Mouse (Mus musculus): Measurements from ENCODE around the gene Draxin.
"Not testable (repeated sequence)": the region's sequence is repeated elsewhere in the genome, so short reads cannot be mapped to it uniquely, and the experiment has no call there.

Draxin gene

DNA sequence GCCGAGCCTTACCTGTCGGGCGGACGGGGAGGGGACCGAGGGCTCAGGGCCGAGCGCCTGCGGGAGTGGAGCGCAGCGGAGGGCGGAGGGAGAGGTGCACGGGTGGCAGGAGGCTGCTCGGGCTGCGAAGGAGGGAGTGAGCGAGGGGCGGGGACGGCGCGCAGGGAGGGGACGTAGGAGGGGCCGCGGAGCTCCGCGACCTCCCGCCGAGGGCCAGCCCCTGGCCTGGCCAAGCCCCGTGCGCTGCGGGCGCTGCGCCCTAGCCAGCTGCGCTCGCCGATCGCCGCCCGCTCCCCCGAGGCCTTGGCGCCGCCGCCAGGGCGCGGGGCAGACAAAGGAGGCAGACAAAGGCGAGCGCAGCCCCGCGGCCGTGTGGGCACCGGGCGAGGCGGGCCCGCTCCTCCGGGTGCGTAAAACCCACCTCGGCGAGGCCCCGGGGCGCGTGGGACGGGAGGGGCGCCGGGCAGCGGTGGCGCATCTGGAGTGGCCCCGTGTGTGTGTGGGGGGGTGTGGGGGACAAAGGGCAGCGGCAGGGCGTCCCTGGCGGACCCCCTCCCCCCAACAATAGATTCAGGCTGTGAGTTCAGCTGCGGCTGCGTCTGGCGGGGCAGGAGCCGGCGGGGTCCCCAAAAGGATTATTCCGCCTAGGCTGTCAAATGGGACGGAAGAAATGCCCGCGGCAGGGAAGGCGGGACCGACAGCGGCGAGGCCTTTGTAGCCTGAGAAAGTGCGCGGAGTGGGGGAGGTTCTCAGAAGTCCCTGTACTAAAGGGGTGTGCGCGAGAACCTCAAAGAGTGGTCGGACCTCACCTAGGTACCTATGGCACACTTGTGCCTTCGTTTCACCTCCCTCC is at the start of gene Draxin:
Draxin (minus strand) TSS at position 138 of the 853 bp plus-strand sequence.
- no peak for DNase-seq (ENCODE audit: low read depth)

DNA sequence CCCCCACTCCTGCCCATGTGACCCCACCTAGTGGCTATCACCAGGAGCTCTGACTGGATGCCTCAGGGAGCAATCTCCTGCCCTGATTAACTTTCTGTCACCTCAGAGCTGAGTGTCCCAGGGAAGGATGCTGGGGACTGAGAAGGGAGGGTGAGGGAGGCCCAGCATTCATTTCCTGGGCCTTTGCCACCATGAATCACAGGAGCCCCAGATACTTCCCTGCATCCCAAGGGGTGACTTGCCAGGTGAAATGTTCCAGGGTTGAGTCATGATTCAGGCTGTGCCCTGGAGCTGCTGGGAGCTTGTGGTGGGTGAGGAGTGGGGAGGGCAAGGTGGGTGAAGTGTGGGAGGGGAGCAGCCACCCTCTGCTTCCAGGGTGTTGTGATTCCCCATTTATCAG is 47.2 kb upstream of the Draxin start:
- no peak for DNase-seq (ENCODE audit: low read depth)

DNA sequence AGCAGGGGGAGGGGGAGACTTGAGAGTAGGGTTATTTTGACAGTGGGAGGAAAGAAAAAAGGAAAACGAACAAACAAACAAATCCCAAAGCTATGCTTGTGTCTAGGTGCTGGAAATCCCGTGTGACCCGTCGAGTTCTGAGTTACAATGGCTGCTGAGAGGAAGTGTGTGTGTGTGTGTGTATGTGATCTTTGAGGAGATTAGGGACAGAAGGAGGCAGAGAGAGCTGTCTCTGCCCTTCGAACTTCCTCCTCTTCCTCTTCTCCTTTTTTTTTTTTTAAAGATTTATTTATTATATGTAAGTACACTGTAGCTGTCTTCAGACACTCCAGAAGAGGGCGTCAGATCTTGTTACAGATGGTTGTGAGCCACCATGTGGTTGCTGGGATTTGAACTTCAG is 46.1 kb upstream of the Draxin start:
- not testable (repeated sequence) for DNase-seq (ENCODE audit: low read depth)

DNA sequence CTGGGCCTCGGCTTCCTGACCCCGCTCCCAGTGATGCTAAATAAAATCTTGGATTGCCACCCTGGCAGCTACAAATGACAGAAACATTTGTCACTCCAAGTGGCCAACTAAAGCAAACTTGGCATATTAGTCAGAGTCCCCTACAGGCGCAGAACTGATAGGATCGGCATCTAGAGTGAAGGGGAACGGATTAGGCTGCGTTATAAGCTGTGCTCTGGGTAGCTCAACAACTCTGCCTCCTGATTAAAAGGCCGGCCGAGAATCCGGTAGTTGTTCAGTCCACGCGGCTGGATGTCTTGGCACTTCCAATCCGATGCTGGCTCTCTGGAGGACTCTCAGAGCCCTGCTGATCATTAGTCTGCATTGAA is 44.0 kb upstream of the Draxin start:
- no peak for DNase-seq (ENCODE audit: low read depth)

DNA sequence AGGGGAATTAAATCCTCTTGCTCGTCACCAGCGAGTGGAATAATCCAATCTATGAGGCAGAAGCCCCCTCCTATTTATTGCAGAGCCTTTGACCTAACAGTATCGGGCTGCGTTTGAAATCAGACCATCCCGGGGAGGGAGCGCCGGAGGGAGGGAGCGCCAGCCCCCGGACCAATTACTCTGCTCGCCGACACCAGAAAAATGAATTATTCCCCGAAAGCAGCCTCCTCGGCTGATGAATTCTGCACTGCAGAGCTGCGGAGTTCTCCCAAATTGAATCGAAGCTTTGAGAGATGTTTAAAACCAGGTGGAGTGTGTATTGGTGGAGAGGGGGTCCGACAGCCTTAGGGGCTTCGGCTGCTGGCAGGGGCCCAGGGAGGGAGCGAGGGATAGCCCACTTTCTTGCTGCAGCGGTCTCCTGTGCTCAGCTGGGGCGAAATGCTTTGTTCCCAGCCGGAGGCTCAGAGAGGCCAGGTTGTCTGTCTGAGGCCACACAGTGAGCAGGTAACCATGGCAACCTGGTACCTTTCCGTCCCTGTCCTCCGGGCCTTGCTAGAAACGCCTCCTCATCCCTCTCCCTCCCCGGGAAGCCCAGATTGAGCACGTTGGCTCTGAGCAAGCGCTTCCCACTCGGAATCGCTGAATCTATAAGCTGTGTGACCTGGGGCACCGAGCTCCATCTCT is 43.5 kb upstream of the Draxin start:
- DNase-seq (ENCODE audit: low read depth), result no peak

DNA sequence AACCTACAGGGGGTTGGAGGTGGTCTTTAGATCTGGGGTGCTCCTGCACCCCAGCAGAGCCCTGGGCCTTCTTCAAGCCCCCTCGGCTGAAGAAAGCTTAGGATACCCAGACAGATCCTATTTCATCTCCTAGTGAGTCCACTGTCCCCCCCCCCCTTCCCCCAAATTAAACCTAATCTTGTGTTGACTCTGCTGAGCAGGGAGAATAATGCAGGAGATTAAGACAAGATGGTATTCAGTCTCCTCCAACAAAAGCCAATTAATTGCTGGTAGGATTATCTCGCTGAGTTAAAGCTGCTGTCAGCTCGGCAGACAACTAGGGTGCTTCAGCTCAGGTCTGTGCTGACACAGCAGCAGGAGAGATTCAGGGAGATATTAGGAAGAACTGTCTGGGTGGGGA is 40.8 kb upstream of the Draxin start:
- DNase-seq (ENCODE audit: low read depth), result no peak

DNA sequence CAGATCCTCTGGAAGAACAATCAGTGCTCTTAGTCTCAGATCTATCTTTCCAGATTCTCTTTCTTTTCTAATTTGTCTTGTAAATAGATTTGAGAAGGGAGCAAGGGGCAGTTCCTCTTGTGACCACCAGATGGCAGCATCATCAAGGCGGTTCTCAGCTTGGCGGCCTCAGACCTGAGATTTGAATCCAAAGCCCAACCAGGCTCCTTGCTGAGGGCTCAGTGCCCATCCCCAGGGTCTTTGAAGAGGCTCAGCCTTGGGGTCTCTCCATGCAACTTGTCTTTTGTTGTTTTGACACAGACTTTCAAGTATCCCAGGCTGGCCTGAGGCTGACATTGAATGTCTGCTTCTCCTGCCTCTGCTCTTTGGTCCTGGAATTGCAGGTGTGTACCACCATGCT is 40.3 kb upstream of the Draxin start:
- no peak for DNase-seq (ENCODE audit: low read depth)

DNA sequence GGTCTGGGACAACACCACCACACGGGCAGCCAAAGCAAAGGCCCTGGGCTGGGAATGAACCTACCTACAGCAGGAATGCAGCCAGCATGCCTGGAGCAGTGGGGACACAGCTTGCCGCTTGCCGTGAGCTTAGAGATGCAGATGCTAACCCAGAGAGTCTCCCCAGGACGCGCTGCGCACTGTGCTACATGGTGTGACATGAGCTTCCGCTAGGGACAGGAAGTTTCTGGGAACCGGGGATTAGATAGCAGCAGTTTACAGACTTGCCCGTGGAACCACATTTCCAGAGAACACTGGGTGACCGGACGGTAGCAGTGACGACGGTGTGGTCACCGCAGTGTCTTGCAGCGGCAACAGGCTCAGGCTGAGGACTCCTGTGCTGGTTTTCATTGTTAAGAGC is 39.1 kb upstream of the Draxin start:
- DNase-seq (ENCODE audit: low read depth), result no peak

DNA sequence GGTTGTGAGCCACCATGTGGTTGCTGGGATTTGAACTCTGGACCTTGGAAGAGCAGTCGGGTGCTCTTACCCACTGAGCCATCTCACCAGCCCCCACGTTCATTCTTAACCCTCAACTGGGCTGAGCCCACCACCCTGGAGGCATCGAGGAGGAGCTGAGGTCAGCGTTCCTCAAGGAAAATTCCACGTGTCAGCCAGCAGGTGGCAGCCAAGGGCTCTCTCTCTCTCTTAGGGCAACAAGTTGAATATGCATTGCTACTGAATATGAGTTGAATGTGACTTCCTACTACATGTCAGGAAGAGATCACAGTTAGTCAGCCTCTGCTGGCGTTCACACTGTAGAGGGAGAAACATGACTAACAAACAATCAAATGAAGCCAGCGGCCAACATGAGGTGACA is 37.8 kb upstream of the Draxin start:
- no peak for DNase-seq (ENCODE audit: low read depth)

DNA sequence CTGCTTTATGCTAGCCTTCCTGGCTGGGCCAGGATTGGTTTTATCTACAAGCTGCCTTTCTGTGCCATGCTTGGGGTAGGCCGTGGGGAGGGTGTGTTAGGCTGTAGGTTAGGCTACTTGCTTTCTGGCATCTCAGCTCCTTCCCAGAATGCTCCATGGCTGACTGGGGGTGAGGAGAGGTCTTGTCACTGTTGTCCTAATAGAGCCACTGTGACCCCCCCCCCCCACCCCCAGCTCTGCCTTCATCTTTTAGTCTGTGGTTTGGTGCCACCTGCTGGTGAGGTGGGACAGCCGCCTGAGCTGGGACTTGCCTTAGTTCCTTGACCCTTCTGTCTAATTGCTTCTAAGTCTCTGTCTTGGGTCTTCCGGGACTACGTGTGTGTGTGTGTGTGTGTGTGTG is 36.5 kb upstream of the Draxin start:
- no peak for DNase-seq (ENCODE audit: low read depth)

DNA sequence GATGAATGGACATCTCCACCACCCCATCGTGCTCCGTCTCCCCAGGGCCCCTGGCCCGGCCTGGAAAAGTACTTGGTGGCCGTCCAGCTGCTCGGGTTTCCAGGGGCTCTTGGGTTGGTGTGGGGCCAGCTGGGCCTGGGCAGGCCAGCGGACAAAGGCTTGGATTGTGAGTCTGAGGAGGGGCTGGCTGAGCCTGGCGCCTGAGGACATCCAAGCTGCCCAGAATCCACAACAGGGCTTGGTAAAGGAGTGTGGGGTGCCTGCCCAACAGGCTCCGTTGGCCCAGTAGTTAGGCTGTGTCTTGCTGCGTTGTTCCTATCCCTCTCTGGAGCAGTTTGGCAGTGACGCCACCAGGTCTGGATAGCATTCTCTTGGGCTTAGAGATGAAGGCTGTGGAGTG is 35.9 kb upstream of the Draxin start:
- no peak for DNase-seq (ENCODE audit: low read depth)

DNA sequence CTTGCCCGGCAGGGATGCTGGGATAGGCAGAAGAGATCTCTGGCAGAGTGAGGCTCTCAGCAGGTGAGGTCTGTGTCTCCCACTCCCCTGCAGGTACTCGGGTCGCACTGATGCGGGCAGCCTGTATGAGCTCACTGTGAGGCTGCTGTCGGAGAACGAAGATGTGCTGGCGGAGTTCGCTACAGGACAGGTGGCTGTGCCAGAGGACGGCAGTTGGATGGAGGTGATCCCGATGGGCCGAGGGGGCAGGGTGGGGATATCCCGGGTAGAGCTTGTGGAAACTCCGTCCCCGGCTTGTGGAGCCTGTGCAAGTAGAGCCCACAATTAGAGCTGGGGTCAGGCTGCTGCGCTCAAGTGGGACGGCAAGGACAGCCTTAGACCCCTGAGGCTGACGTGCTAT is 35.1 kb upstream of the Draxin start:
- no peak for DNase-seq (ENCODE audit: low read depth)

DNA sequence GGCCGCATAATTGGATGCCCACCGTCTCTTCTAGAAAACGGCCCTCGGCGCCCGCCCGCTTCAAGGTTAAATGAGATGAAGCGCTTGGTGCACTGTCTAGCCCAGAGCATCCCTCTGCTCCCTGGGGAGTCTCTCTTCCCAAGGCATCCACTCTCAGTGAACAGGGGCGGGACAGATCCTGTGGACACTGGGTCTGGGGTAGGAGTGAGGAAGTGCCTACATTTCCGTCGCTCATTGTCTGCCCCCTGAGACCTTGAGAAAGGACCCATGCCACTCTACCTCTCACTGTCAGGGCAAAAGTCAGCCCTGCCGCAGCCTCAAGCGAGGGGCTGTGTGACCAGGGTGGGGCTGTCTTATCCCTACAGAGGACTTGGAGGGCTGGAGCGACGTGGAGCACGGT is 34.0 kb upstream of the Draxin start:
- DNase-seq (ENCODE audit: low read depth), result no peak

DNA sequence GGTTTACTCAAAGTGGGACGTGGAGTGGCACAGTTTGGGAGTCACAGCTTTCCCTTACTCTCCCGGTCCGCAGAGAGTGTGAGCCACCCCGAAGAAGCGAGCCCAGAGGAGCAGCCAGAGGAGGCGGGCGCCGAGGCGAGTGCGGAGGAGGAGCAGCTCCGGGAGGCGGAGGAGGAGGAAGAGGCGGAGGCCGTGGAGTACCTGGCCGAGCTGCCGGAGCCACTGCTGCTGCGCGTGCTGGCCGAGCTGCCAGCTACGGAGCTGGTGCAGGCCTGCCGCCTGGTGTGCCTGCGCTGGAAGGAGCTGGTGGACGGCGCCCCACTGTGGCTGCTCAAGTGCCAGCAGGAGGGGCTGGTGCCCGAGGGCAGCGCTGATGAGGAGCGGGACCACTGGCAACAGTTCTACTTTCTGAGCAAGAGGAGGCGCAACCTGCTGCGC is 33.5 kb upstream of the Draxin start:
- no peak for DNase-seq (ENCODE audit: low read depth)

DNA sequence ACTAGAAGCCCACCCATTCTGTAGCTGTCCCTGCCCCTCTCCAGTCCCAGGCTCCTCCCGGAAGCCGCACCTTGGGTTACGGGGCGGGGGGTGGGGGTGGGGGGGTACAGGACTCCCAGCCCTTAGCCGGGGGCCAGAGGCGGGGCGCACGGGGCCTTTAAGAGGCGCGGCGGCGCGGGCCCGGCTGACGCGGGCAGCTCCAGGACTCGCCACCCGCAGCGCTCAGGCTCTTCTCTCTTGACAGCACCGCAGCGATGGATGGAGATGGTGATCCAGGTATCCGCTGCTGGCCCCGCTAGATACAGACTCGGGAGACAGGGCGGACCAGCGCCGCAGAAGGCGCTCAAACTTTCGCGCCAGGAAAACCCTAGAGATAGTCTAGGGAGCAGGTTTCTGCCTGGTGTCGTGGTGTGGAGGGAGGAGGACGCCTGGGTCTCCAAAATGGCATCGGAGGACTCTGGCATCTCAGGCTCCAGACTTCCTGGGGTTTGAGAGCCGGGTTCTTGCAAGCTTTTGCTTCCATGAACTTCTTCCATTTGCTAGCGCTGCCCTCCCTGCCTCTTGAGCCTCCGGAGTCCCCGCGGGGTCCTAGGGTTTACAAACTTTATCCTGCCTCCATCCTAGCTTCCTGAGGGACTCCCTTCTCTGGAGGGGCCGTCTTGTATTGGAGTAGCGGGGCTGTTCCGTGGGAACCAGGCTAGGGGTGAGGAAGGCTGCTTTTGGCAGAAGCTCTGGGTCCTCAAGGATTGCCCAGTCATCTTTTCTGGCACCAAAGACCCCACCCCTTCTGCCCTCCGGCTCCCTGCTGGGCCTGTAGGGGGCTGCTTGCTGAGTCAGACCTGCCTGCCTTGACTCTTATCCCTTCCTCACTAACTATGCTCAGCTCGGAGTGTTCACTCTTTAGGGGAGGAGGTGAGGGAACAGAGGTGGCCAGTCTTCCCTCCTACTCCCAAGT is 30.2 kb upstream of the Draxin start, which contains the start of the genes Fbxo44 and Fbxo2:
Fbxo44 (minus strand) TSS at position 47 of the 955 bp plus-strand sequence.
Fbxo2 (plus strand) TSS at position 186 of the 955 bp plus-strand sequence.
- DNase-seq (ENCODE audit: low read depth), result no peak

DNA sequence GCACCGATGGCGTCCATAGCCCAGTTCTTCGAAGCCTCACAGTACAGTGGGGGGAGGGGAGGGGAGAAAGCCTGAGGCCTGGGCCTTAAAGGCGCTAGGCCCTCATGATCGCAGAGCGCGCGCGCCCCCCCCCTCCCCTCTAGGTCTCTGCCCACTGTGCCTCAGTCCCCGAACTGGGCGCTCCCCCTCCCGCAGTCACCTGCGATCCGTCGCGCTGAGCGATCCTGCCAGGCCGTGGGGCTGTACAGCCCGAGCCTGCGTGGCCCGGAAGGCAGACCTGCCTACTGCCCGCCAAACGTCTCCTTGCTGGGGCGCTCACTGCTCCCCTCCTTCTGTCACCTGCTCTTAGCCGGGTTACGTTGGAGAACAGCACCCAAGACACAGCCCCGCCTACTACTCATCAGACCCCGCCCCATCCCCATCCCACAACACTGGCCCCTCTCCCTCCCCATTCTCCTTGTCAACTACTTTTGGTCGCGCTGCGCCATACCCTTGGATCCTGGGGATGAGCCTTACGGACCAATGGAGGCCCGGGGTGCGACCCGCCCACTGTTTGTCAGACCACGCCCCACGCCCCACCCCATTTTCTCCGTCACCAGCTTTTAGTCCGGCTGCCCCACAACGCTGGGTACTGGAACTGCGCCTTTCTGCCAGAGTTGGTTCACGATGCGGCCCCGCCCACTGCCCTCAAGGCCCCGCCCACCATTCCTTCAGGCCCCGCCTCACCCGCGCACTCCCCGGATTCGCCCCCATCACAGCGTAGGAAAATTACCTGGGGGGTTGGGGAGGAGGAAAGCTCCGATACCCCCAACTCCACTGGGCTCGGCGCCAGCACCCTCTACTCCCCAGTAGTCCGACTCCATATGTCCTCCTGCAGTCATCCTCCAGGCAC is 29.3 kb upstream of the Draxin start:
- peak; percentile 81 for DNase-seq (ENCODE audit: low read depth)

DNA sequence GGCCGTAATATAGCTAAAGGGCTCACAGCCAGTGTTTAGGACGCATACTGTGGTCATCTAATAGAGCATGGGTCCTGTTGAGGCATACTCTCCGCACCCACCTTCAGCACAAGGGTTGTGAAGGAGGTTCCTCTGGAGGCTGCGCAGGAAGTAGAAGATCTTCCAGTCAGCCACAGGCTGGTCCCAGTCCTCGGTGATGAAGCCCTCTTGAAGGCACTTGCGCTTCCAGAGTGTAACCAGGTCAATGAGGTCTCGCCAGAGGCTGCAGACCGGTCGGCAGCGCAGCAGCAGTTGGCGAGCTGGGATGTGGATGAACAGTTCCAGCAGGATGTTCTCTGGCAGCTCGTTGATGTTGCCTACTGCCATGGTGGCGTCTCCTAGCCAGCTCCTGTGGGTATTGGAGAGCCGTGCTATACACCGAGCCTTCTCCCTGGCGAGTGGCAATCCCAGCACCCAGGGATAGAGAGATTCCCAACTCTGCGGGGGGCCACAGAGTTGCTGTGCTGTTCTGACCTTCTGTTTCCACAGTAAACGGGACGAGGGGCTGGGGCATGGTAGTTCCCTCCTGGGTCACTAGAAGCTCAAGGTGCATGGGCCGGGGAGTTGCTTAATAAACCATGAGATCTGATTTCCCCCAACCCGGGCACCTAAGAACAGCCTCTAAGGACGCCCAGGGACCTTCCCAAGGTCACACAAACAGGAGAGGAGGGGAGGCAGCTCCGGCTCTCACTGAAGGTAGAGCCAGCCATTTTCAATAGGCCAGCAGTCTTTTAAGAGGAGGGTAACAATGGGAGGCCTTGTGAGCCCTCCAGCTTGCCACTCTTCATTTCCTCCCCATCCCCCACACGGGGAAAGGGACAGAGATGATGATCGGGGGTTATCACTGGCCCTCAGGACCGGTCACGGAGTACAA is 28.2 kb upstream of the Draxin start:
- no peak for DNase-seq (ENCODE audit: low read depth)

DNA sequence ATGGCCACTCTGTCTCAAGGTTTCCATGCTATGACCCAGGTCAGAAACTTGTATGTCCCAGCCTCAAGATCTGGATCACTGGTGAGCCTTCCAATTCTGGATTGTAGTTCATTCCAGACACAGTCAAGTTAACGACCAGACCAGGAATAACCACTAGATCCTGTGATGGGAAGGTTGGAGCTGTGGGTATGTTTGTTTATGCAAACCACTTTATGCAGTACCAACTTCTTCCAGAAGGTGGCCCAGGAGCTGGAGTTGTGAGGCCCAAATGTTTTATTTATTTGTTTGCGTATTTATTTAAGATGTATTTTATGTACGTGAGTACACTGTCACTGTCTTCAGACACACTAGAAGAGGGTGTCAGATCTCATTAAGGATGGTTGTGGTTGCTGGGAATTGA is 24.5 kb upstream of the Draxin start:
- DNase-seq (ENCODE audit: low read depth), result no peak

DNA sequence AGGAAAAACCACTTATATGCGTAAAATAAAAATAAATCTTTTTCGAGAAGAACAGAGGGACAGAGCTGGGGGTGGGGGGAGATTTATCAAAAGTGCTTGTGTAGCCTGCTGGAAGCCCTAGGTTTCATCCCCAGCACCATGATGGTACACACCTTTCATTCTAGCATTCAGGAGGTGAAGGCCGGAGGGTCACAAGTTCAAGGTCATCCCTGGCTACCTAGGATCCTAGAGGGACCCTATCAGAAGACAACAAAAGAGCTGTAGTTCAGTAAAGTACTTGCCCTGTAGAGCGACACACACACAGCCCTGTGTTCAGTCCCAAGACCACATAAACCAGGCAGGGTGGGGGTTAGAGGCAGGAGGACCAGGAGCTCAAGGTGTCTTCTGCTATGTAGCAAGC is 23.5 kb upstream of the Draxin start:
- DNase-seq (ENCODE audit: low read depth), result no peak

DNA sequence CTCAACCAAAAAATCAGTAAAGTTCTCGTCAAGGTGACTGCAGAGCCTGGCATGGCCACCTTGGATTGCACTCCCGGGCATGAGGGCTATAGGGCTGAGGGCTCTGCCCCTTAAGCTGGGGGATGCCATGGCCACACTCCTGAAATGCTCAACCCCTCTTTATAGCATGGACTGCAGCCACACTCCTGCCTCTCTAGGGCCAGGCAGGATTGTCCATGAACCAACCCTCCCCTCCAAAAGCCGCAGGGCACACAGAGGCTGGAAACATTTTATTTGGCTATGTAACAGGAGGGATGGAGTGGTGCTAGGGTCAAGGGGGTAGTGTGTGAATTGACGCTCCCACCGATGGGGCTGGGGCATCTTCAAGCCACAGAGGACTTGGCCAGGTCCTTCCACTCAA is 22.0 kb upstream of the Draxin start:
- DNase-seq (ENCODE audit: low read depth), result no peak

Measured in fibroblast of lung, adult 2 months (primary cell).